Mouse (Mus musculus) cerebellum, postnatal 10 days (tissue): ENCODE results near the gene Fem1a.
"Not testable (repeated sequence)": the region's sequence is repeated elsewhere in the genome, so short reads cannot be mapped to it uniquely, and the experiment has no call there.

Source experiments
- DNase-seq, 2 experiments: peaks; one replicate each; pipeline ENCODE4 v3.0.0; 2021; ENCODE audit warnings: mixed read lengths in 2 of 2

The Fem1a gene

DNA sequence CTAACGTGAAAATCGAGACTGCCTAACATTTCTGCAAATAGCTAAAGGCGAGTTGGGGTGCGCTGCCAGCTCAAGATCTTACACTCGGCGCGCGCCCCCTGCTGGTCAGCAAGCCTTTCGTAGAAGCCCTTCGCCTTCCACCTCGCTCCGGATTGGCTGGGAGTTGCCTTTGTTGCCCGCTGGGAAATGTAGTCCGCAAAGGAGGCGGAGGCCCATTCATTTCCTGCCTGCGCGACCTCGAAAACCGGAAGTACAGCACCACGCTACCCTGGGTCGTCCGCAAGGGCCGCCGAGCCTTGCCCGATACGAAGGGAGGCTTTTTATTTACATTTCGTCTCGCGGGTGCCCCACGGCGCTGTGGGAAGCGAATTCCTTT, 759 bp upstream of the Fem1a start:
- peak; percentile 100 for DNase-seq

DNA sequence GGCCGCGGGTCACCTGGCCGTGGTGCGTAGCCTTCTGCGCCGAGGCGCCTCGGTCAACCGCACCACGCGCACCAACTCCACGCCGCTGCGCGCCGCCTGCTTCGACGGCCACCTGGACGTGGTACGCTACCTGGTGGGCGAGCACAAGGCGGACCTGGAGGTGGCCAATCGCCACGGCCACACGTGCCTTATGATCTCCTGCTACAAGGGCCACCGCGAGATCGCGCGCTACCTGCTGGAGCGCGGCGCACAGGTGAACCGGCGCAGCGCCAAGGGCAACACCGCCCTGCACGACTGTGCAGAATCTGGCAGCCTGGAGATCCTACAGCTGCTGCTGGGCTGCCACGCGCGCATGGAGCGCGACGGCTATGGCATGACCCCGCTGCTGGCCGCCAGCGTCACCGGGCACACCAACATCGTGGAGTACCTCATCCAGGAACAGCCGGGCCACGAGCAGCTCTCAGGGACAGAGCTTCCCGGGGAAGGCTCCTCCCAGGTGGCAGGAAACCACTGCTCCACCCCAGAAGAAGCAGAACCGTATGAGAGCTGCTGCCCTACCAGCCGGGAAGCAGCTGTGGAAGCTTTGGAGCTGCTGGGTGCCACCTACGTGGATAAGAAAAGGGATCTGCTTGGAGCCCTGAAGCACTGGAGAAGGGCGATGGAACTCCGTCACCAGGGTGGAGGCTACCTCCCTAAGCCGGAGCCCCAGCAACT, 728 bp downstream of the Fem1a start:
- peak; percentile 51 to 53 for DNase-seq

DNA sequence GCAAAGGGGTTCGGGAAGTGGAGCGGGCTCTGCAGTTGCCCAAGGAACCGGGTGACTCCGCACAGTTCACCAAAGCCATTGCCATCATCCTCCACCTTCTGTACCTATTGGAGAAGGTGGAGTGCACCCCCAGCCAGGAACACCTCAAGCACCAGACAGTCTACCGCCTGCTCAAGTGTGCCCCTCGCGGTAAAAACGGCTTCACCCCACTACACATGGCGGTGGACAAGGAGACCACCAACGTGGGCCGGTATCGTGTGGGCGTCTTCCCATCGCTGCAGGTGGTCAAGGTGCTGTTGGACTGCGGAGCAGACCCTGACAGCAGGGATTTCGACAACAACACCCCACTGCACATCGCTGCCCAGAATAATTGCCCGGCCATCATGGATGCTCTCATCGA, 1.7 kb downstream of the Fem1a start:
- not testable (repeated sequence) for DNase-seq

DNA sequence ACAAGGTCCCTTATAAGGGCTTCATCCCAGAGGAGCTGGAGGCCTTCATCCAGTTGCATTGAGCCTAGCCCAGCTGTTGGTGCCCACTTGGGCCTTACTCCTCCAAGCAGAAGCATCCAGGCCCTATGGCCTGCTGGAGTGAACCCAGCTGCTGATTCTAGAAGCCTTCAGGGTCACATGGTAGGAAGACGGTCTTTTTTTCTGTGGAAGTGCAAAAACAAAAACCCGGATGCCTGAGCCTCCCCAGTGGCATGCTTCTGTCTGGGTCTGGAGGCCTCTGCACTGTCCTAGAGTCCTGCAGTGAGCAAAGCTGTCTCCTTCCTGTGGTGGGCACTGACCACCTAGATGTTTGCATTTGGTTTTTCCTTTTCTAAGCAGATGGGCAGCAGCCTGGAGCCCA, 2.2 kb downstream of the Fem1a start:
- DNase-seq, result not testable (repeated sequence)

DNA sequence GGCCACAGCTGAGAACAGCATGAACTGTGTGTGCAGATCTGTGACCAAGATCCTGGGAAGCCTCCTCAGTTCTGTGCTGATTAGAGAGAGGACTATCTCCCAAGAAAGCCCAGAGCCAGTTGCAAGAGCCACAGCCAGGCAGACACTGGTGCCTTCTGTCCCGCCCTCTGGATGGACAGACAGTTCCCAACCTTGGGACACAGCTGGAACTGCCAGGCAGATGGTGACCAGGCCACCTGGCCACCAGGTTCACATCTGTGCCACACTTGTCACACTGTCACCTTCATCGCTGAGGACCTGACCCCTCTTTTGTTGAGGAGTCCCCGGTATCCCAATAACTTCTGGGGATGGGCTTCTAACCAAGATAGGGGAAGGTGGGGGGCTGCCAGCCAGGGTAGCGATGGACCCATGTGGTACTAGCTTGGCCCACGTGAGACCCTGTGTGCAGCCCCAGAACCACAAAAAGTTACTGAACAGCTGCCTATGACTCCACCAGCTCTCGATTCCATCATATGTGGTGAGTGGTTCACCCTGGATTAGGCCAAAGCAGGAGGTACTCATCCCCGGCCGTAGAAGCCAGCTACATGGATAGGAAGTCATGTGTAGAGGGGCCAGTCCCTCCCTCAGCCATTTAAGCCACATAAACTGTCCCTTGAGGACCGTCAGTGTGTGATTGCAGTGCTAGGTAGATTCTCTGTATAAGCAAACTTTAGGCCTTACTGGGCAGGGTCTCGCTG, 2.9 kb downstream of the Fem1a start:
- DNase-seq, result no peak

DNA sequence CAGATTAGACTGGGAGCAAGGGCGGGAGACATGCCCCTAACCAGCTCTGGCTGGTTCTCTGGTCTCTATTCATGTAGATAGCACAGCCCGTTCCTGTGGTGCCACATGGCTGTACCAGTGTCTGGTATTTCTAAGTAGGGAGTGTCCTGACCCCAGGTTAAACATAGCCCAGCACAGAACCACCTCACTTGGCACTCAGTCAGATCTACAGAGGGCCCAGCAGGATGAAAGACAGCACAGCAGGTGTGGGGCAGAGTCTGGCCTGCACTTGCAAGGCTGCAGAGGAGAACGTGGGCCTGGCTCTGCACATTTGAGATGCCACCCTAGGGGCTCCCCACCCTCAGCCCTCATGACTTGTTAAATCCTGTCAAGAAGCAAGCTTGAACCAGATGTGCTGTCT, 4.6 kb downstream of the Fem1a start:
- DNase-seq, result no peak

DNA sequence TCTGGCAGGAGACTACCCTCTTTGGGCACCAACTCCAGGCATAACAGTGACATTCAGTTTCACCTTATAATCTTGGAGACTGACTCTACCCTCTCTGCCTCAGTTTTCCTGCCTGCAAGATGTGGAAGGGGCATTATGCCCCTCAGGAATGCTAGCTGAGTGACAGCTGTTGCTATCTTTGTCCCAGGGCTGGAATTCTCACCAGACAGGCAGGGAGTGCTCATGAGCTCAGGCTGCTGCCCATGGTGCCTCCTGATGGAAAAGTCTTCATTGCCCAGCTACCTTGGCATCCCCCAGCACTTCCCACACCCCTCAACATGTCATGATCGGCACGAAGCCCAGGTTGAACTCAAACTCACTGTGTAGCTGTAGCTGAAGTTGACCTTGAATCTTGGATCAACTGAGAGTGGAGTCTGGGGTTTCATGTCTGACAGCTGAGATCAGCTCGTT, 6.1 kb downstream of the Fem1a start:
- no peak for DNase-seq

DNA sequence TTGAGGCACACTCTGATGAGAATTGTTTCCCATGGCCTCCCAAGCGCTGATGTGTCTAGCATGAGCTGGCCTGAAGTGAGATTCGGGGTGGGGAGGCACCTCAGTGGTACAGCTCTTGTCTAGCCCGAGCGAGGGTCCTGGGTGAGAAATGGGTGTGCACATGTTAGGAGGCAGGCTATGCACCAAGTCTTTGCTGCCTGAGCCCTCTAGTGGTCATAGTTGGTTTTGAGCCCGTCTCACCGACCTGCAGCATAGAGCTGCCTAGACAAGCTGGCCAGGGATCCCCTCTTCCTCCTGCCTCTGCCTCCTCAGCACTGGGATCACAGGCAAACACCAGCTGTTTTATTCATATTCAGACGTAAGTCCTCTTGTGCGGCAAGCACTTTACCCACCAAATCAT, 7.4 kb downstream of the Fem1a start:
- DNase-seq, result peak; percentile 90 to 93

DNA sequence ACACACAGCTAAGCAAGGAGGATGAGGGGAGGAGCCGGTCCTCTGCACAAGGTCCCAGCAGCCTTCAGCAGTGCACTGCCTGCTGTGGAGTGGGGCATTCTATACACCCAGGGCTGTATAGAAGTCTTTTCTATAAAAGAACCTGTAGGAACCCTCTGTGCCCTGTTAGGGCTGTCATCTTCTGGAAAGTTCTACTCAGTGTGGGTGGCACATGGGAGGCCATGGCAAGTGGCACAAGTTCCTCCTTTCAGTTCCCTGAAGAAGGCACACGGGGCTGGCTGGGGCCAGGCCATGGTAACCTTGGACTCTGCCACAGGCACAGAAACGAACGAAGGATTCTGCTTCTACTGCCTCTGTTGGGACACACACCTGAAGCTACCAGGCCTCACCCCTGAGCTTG, 8.4 kb downstream of the Fem1a start:
- no peak for DNase-seq

DNA sequence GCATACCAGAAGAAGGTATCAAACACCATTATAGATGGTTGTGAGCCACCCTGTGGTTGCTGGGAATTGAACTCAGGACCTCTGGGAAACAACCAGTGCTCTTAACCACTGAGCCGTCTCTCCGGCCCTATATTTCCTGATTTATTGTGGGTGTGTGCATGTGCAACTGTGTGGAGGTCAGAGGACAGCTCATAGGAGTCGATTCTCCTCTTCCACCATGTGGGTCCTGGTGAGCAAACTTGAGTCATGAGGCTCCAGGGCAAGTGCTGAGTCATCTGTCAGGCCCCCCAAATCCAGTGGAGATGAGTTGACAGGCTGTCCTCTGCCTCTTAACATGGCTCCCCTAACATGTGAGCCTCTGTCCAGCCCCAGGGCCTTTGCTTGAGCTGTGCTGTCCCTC, 9.3 kb downstream of the Fem1a start:
- DNase-seq, result no peak

DNA sequence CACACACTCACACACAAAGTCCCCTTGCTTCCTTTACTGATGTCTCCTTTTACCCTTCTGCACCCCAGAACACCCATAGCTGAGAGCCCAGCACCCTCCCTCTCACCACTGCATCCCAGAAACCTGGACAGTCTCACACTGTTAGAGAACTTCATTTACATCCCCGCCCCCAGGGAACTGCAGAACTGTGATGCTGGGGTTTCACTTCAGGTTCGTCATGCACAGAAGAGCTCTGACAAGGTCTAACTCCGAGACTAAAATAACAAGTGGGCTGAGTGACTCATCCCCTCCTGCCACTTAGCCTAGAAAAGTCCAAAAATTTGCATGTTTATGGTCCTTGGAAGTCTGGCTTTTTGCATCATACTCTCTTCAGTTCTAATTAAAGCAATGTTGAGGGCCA, 9.7 kb downstream of the Fem1a start:
- no peak for DNase-seq

DNA sequence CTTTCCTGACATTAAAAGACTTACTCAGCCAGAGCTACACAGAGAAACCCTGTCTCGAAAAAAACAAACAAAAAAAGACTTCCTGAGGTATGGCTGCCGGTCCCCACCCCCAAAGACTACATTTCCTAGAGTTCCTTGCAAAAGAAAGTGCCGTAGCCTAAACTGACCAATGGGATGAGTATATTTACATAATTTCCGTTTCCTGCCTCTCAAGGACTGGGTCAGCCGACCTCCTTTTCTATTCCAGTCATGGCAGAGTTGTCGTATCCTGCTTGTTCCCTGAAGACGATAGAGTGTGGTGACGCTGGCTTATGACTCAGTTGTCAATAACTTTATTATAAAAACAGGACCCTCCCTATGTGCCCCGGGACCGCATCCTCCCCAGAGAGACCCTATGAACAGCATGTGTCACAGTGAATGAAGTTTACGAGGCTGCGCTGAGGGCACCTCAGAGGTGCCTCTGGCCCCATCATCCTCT, 12.6 kb downstream of the Fem1a start:
- peak; percentile 78 to 84 for DNase-seq

DNA sequence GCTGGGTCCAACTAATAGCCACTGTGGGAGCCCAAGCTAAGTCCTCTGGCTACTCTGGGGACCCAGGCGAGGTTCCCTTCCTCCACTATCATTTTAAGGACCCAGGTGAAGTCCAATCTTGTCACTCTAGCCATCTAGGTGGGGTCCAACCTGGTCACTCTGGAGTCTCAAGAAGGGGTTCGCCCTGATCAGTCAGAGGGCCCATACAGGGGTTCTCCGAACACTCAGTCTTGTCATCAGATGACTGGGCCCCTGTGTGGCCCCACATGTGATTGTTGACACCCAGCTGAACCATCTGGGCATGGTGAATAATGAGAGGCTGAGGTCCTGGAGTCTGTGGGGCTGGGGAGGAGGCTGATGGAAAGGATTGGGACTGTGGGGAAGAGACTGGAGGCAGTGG, 13.1 kb downstream of the Fem1a start:
- no peak for DNase-seq

DNA sequence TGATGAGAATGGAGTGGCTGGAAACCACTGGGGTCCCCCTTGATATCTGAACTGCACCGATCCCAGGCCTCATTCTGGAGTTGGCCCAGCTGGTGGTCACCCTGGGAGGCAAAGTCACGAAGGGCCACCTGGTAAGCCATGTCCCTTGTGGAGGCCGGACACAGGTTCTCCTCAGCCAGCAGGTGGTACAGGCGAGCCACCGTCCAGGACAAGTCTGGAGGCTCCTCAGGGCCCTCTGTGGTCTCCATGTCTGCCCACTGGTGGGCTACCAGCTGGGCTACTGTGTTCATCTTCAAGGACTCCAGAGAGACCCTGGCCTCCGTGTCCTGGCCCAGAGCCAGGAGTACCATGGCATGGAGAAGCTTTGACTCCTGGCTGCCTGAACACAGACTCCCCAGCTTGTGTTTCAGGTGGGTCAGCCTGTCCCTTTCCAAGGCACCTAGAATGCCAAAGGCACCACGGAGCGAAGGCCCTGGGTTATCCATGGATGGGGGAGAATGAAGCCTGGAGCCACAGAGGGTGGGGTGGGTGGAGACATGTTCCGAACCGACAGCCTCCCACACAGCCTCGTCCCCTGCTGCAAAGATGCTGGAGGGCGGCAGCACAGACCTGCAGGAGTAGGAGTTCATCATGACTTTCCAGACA, 15.1 kb downstream of the Fem1a start:
- no peak for DNase-seq

DNA sequence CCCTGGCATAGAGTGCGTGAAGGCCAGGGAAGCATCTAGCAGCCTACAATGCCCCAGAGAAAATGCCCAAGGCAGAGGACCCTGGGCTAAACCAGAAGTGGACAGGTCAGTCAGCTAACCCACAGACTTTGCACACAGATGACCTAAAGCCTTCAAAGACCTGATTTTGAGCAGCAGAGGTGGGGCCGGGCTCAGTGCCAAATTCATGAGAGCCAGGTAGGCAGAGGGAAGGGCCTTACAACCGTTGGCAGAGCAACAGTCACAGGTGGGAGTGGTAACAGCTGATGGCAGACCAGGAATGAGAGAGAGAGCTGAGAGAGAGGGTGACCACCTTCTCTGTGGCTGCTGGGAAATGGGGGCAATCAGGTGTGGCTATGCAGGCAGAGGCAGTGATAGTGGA, 16.0 kb downstream of the Fem1a start:
- DNase-seq, result no peak

DNA sequence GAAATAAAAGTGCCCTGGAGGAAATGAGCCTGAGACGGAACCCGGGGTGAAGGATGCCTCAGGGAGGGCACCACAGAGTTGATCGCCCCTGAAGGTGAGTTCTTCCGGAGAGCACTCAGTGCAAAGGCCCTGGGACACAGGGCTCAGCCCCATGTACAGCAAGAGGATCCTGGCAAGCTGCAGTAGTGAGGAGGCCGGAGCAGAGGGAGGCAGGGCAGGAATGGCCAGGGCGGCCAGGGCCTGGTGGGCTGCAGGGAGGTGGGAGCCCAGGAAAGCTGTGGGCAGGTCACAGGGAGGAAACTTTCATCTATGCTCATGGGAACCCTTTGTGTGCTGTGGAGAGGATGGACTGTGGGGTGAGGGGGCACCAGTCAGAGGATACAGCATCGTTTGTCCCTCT, 16.9 kb downstream of the Fem1a start:
- DNase-seq, result no peak

DNA sequence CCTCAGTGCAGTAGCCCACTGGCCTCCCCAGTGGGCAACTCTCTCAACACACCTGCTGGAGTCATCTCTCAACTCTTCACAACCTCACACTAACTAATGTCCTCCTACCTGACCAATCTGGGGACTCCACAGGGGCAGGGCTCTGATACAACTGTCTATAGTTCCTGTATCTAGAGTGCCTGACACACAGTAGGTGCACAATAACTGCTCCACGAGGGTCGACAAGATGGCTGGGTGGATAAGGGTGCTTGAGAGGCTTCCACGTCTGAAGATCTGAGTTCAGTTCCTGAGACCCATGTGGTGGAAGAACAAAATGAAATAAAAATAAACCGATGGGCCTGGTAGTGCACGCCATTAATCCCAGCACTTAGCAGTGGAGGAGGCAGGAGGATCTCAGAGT, 17.4 kb downstream of the Fem1a start:
- no peak for DNase-seq

DNA sequence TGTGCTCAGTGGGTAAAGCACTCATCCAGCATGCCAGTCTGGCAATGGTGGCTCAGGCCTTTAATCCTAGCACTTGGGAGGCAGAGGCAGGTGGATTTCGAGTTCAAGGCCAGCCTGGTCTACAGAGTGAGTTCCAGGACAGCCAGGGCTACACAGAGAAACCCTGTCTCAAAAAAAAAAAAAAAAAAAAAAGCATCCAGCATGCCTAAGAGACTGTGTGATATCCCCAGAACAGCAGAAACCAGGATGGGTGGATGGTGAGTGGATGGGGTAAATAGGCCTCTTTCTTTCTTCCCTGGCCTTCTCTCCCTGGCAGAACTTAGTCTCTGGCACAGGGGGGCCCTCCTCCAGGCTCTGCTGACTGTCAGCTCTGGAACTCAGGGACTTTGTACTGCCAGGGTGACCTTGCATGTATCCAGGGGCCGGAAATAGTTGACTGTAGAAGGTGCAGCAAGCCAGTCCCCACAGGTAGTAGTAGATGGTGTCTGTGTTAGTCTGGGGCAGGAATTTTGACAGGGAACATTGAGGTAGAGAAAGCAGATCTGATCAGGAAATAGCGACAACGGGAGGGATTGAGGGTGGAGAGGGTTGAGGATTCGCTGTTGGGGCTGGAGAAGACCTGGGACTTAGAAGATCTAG, 19.4 kb downstream of the Fem1a start:
- DNase-seq, result peak in 1 of 2 experiments; percentile 17

DNA sequence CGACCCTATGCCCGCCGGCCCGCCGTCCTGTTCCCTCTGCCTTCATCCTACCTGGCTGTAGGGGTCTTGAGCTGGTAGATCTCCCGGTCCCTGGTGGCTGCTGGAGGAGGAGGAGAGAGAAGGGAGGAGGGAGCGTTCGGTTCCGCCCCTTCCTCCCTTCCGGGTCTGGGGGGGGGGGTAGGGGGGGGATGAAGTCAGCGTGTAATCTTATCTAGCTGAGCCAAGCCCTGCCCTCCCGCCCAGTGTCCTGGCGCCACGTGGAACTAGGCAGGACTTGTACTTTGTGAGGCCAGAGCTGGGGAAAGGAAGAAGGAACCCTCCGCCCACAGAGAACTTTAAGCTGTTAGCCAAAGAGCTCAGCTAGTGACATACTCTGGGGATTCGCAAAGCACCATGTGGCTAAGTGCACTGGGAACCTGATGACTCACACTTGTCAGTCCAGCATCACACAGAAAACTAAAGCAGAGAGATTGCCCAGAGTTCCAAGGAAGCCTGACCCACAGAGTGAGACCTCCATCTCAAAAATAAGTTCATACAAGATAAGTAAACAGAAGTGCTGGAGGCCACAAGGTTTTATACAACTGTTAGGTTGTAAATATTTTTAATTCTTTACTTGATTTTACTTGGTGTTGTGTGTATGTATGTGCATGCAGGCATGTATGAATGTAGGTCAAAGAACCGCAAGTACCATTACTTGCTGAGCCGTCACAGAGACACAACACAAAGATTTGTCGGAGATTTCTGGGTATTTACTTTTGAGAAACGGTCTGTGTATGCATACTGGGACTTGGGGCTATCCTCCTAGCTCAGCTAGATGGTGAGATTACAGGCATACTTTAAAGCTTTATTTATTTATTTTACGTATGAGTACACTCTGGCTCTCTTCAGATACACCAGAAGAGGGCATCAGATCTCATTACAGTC, 20.3 kb downstream of the Fem1a start, which contains the start of gene Ticam1:
Ticam1 (minus strand) TSS at position 144 of the 924 bp plus-strand sequence.
- DNase-seq, result peak; percentile 68 to 80

DNA sequence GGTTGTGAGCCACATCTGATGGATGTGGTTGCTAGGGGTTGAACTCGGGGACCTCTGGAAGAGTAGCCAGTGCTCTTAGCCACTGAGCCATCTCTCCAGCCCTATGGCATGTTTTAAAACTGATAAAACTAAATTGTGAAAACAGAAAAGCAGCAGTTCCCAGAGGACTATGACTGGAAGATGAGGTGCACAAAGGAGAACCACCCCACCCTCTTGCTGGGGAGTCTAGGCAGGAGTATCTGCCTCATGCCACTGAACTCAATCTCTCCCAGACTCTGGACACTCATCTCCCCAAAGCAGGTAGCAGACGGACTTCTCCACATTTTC, 20.9 kb downstream of the Fem1a start:
- DNase-seq, result peak in 1 of 2 experiments; percentile 18

DNA sequence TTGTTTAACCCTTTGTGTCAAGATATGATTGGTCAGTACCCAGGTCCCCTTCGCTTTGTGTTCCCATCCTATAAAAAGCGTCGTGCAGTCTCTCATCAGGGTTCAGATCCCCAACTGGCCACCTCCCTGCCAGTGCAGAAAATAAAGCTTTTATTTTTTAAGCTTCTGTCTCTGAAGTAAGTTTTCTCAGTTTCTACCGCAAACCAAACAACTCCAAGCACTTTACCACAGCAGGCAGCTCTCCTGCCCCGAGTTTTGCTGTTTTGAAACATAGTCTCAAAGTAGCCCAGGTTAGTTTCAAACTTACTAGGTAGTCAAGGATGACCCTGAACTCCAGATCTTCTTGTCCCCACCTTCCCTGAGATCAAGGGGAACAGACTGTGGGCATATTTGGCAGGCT, 21.7 kb downstream of the Fem1a start:
- DNase-seq, result no peak

DNA sequence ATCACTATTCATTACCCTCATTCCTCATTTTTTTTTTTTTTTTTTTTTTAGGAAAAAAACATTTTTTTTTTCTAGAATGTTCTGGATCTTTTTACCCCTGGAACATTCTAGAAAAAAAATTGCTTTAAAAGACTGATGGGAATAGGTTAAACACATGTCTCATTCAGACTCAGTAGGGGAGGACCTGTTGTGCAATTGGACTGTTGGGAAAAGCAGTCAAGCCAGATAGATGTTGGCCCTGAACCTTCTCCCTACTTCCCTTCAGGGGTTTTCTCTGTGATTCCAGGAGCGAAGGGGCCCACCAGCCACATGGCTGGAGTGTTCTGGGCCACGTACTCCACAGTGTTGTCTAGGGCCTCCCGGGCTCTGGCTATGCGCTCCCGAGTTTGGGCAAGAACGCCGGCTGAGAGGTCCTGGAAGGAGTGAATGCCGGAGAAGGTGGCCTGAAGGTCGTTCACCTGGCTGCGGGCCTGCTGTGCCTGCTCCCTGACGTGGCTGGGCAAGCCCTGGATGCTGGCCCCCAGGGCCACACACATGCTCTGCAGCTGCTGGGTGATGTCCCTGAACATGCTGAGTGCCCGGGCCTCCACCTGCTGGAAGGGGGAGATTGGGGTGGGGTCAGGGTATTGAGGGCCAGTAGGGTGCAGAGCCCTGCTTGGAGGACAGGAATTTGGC, 23.0 kb downstream of the Fem1a start:
- no peak for DNase-seq
